Mouse (Mus musculus) cerebellum, adult 9-11 months (tissue): ENCODE measurements around the gene Snx19.

Source experiments
- DNase-seq: peaks from one replicate; pipeline ENCODE4 v3.0.0; 2022

Gene Snx19

DNA sequence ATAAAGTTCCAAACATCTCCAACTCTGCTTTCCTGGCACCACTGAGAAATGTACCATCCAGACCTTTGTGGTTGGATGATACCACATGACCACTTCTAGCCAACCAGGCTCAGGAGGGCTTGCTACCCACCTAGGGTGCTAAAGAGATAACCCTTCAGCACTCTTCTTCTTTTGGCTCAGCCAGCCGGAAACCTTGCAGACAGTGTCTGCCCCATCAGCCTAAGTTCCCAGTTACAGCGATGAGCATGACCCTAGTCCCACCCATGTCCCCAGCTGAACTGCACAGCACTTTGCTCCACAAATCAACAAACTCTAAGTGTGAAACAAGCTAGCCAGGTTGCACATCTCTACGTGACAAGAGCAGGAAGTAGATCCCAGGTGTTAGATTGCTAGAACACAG, 57.3 kb downstream of the Snx19 start:
- no peak for DNase-seq

DNA sequence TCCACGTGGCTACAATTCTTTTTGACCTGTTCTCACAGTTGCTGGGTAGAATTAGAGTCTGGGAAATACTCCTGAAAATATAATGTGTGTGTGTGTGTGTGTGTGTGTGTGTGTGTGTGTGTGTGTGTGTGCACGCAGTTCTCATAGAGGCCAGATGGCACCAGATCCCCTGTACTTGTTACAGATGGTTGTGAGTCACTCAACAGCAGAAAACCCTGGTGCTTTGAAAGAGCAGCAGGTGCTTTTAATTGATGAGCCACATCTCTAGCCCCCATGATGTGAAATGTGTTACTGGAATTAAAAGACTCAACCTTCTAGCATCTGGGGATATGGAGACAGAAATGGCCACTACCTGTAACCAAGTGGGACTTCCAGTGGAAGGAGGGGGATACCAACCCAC, 58.3 kb downstream of the Snx19 start:
- DNase-seq = no peak

DNA sequence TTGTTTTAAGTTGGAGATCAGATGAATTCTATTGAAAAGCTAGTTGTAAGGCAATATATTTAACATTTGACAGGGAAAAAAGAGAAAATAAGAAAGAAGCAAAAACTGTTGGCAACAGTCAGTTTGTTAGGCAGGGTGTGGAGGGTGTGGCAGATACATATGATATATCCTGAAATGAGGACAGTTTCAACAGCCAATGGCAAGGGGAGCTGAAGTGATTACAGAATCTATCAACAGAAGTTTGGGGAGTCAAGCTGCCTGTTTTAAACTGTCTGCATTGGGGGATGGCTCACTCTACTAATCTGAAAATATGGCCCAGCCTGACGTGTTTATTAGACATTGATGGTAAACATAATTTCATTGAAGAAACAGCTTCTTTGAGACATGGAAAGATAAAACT, 61.5 kb downstream of the Snx19 start:
- DNase-seq = no peak

DNA sequence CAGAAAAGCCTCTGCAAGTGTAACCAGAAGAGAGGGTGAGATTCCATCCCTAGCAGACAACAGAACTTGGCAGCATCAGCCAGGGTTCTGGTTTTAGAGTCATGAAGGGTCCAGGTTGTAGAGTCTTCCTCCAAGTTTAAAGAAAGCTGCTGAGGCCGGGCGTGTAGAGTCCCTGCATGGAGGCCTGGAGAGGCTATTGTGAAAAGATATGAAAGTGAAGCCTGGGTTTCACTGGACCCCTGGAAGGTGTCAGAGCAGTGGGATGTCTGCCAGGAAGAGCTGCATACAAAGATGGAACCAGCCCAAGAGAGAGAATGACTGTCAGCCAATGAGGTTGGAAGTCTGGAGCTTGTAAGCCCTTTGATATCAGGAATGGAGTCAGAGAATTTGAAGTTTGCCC, 67.5 kb downstream of the Snx19 start:
- no peak for DNase-seq

DNA sequence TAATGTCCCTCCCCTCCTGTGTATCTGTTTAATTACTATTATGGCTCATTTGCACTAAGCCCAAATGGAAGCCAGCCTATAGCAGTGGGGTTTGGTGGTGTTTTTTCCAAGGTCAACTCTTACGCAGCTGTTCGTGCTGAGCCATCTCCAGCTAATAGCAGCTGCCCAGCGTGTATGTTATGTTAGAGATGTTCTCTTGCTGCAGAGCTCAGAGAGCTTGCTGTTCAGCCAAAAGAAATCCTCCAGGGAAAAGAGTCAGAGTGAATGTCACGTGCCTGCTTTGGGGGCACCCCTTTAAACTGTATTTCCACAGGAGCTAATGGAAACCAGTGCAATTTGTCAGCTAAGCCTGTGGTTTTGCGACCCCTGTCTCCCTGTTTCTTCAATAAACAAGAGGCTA, 82.1 kb downstream of the Snx19 start:
- no peak for DNase-seq

DNA sequence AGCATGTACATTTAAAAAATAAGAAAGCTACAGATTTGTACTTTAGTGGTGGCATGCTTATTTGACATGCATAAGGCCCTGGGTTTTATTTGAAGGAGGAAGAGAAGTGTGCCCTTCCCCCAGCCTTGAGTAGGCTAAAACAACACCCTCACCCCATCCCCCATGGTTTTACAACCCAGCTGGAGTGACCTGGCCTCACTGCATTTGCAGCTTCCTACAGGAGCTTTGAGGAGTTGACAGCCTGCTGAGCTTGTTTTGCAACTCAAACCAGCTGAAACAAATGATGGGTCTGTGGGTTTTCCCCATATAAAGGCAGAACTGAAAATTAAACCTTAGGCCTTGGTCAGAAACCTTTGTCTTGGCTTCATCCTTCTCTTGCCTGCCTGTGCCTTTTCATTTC, 89.0 kb downstream of the Snx19 start:
- no peak for DNase-seq
